Mouse (Mus musculus): Measurements from ENCODE around the gene Spata32. TPM values are rescaled to one million over a fixed set of nuclear protein-coding genes. Genes with fewer than 3 reads are reported as not detected.

Spata32 gene
- polyA plus RNA-seq, 1 experiment from 2014 or later, result not detected

DNA sequence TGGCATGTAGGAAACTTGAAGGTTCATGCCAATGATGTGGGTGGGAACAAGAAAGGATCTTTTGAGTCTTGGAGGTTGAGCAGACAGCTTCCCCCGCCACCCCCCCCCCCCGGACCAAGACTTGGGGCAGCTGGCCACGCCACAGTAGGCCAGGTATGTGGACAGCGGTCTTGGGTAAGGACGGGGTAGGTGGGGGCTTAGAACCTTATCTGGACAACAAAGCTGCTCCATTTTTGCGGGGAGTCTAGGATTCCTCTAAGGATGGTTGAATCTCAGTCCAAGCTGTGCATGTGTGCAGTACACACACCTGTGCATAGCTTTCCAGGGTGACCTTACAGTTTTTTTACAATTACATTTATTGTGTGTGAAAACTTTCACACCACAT lies 277 bp upstream of the Spata32 start:
- no peaks in the 10 kb centered on the region for H3K4me1 ChIP-seq (replicated peaks; ENCODE audit: control insufficient read depth, insufficient read depth, low read length)
- peak overlapping the region; percentile 90 for H3K4me2 ChIP-seq (replicated peaks; ENCODE audit: low read depth)
- no peaks in the 10 kb centered on the region for H3K9me3 ChIP-seq (ENCODE audit: control insufficient read depth)
- peak overlapping the region; percentile 46 for H3K4me3 ChIP-seq (ENCODE audit: low read depth, low read length)
- H3K27me3 ChIP-seq (replicated peaks; ENCODE audit: control insufficient read depth, insufficient read depth, low read length), result no peaks in the 10 kb centered on the region
- peaks cover 7% of the 10 kb centered on the region; the same call in 1 of the 2 replicates for H3K36me3 ChIP-seq (ENCODE audit: control insufficient read depth, insufficient read depth)
- no peak overlapping the region for H3K9ac ChIP-seq (ENCODE audit: low read depth, low read length)
- 29% methylated on average over 6 of the region's 6 CpGs for WGBS
- no peak for TF ChIP-seq CTCF (IDR thresholded peaks at IDR 0.05; ENCODE audit: low read depth)
- H3K27ac ChIP-seq (ENCODE audit: low read depth, low read length), result no peak overlapping the region
- no peak for ATAC-seq

DNA sequence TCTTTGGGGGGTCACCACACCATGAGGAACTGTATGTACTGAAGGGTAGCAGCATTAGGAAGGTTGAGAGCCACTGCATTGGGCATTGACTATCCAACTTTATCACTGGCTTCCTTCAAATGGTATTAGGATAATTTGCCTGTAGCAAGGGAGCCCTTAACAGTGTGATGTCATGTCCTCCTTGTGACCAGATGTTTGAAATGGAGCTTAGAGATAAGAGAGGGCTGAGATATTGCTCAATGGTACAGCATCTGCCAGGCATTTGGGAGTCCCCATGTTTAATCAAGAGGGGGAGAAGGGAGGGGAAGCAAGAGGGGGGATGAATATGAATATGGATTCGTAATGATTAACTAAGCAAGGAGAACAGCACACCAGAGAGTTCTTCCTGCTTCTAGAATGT lies 2.9 kb downstream of the Spata32 start:
- ATAC-seq, result no peak
- Histone ChIP-seq H3K27ac (ENCODE audit: low read depth, low read length) (no peak overlapping the region), H3K4me2 (replicated peaks; ENCODE audit: low read depth) (no peak overlapping the region), H3K4me1 (replicated peaks; ENCODE audit: control insufficient read depth, insufficient read depth, low read length) (no peaks in the 10 kb centered on the region), H3K9ac (ENCODE audit: low read depth, low read length) (no peak overlapping the region), H3K4me3 (ENCODE audit: low read depth, low read length) (no peak overlapping the region), H3K27me3 (replicated peaks; ENCODE audit: control insufficient read depth, insufficient read depth, low read length) (no peaks in the 10 kb centered on the region), H3K36me3 (ENCODE audit: control insufficient read depth, insufficient read depth) (0 out of 2 replicates have a peak, but pooled peaks cover 3% of the 10 kb centered on the region), H3K9me3 (ENCODE audit: control insufficient read depth) (no peaks in the 10 kb centered on the region)
- no peak for TF ChIP-seq CTCF (IDR thresholded peaks at IDR 0.05; ENCODE audit: low read depth)
- 47% methylated on average over 1 of the region's 1 CpGs for WGBS

DNA sequence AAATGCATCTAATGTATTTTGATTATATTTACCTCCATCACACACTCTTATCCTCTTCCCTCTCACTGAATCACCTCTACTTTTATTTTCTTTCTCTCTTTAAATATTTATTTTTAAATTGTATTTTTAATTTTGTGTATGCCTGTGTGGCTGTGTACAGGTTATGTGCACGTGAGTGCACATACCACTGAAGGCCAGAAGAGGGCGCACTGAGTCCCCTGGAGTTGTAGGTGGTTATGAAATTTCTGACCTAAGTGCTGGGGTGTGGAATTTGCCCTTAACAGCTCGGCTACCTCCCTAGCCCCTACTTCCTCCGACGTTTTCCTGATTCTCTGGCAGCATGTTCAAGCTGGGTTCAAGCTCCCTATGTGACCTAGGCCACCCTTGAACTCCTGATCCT lies 4.5 kb downstream of the Spata32 start:
- Histone ChIP-seq H3K9ac (ENCODE audit: low read depth, low read length) (no peak overlapping the region), H3K36me3 (ENCODE audit: control insufficient read depth, insufficient read depth) (no peaks in the 10 kb centered on the region), H3K9me3 (ENCODE audit: control insufficient read depth) (no peaks in the 10 kb centered on the region), H3K4me3 (ENCODE audit: low read depth, low read length) (no peak overlapping the region), H3K4me2 (replicated peaks; ENCODE audit: low read depth) (no peak overlapping the region), H3K4me1 (replicated peaks; ENCODE audit: control insufficient read depth, insufficient read depth, low read length) (no peaks in the 10 kb centered on the region), H3K27me3 (replicated peaks; ENCODE audit: control insufficient read depth, insufficient read depth, low read length) (no peaks in the 10 kb centered on the region), H3K27ac (ENCODE audit: low read depth, low read length) (no peak overlapping the region)
- peak; percentile 38 for TF ChIP-seq CTCF (IDR thresholded peaks at IDR 0.05; ENCODE audit: low read depth)
- 85% methylated on average over 5 of the region's 5 CpGs for WGBS
- ATAC-seq, result no peak

DNA sequence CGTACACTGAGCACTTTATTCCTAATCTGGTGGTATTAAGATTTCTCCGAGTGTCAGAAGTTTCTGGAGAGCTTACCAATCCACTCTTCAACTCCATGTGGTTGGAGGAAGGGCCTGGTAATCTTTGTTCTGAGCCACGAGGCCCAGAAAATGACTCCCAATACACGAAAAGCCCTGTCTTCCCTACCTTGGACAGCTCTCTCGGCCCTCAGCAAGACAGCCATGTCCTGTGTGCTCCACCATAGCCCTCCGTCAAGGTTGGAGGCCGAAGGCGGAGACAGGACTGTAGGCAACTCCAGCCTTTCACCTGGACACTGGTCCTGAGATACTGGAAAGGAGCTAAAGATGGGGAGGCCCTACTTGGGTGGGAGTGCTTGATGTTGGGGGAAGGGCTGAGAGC lies 7.9 kb downstream of the Spata32 start:
- Histone ChIP-seq H3K36me3 (ENCODE audit: control insufficient read depth, insufficient read depth) (no peaks in the 10 kb centered on the region), H3K4me1 (replicated peaks; ENCODE audit: control insufficient read depth, insufficient read depth, low read length) (no peaks in the 10 kb centered on the region), H3K27me3 (replicated peaks; ENCODE audit: control insufficient read depth, insufficient read depth, low read length) (no peaks in the 10 kb centered on the region), H3K4me2 (replicated peaks; ENCODE audit: low read depth) (no peak overlapping the region), H3K9ac (ENCODE audit: low read depth, low read length) (no peak overlapping the region), H3K9me3 (ENCODE audit: control insufficient read depth) (no peaks in the 10 kb centered on the region), H3K4me3 (ENCODE audit: low read depth, low read length) (no peak overlapping the region), H3K27ac (ENCODE audit: low read depth, low read length) (no peak overlapping the region)
- no peak for TF ChIP-seq CTCF (IDR thresholded peaks at IDR 0.05; ENCODE audit: low read depth)
- WGBS, result 59% methylated on average over 8 of the region's 8 CpGs
- no peak for ATAC-seq

DNA sequence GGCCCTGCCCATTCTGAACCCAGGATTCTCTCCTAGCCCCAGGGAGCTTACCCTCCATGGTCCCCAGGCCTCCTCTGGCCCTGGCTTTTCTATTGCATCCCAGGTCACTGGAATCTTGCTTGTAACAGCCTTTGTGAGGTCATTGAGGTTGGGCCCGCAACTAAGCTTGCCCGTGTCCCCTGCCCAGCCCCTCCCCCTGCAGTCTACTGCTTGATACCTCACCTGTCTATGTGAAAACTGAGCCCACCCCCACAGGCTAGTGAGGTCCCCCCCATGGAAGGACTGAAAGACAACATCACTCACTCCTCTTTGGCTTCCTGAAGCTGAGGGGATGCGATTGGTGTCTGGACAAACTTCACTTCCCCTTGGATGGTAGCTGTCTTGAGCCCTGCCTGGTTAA lies 9.8 kb downstream of the Spata32 start, which contains the start of gene 1700023F06Rik:
1700023F06Rik (minus strand) TSS at position 101 of the 400 bp plus-strand sequence.
- Histone ChIP-seq H3K9me3 (ENCODE audit: control insufficient read depth) (no peaks in the 10 kb centered on the region), H3K9ac (ENCODE audit: low read depth, low read length) (no peak within 1 kb of the TSS), H3K4me2 (replicated peaks; ENCODE audit: low read depth) (no peak within 1 kb of the TSS), H3K36me3 (ENCODE audit: control insufficient read depth, insufficient read depth) (no peaks in the 10 kb centered on the region), H3K4me3 (ENCODE audit: low read depth, low read length) (no peak within 1 kb of the TSS), H3K27me3 (replicated peaks; ENCODE audit: control insufficient read depth, insufficient read depth, low read length) (no peaks in the 10 kb centered on the region), H3K4me1 (replicated peaks; ENCODE audit: control insufficient read depth, insufficient read depth, low read length) (no peaks in the 10 kb centered on the region), H3K27ac (ENCODE audit: low read depth, low read length) (no peak within 1 kb of the TSS)
- no peak for TF ChIP-seq CTCF (IDR thresholded peaks at IDR 0.05; ENCODE audit: low read depth)
- no peak for ATAC-seq
- 90% methylated on average over 3 of the region's 3 CpGs for WGBS

DNA sequence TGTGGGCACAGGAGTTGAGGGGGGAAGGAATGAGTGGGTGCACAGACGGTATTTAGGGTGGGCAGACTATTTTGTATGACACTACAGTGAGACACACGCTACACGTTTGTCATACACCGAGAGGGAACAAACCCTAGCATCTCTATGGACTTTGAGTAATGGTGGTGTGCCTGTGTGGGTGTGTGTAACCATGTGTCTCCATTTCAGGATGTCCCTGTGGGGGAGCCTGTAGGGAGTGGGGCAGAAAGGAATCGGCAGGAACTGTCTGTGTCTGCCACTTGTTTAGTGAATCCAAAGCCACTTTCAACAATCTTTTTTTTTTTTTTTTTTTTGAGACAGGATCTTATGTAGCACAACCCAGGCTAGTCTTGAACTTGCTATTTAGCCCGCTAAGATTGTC lies 12.0 kb downstream of the Spata32 start:
- no peak for ATAC-seq
- H3K9me3 ChIP-seq (ENCODE audit: control insufficient read depth), result no peaks in the 10 kb centered on the region
- H3K9ac ChIP-seq (ENCODE audit: low read depth, low read length), result no peak overlapping the region
- no peak overlapping the region for H3K4me2 ChIP-seq (replicated peaks; ENCODE audit: low read depth)
- no peak for TF ChIP-seq CTCF (IDR thresholded peaks at IDR 0.05; ENCODE audit: low read depth)
- no peak overlapping the region for H3K27ac ChIP-seq (ENCODE audit: low read depth, low read length)
- H3K36me3 ChIP-seq (ENCODE audit: control insufficient read depth, insufficient read depth), result no peaks in the 10 kb centered on the region
- no peaks in the 10 kb centered on the region for H3K4me1 ChIP-seq (replicated peaks; ENCODE audit: control insufficient read depth, insufficient read depth, low read length)
- no peak overlapping the region for H3K4me3 ChIP-seq (ENCODE audit: low read depth, low read length)
- WGBS, result 92% methylated on average over 6 of the region's 6 CpGs
- no peaks in the 10 kb centered on the region for H3K27me3 ChIP-seq (replicated peaks; ENCODE audit: control insufficient read depth, insufficient read depth, low read length)

DNA sequence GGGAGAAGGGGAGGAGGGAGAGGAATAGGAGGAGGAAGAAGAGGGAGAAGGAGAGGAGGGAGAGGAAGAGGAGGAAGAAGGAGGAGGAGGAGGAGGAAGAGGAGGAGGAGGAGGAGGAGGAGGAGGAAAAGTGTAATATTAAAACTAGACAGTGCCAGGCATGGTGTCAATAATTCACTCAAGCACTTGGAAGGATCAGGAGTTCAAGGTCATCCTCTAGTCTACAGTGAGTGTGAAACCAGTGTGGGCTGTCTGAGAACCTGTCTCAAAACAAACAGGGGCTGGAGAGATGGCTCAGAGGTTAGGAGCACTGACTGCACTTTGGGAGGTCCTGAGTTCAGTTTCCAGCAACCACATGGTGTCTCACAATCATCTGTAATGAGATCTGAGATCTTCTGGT lies 15.9 kb downstream of the Spata32 start:
- no peak for TF ChIP-seq CTCF (IDR thresholded peaks at IDR 0.05; ENCODE audit: low read depth)
- Histone ChIP-seq H3K4me3 (ENCODE audit: low read depth, low read length) (no peak overlapping the region), H3K4me2 (replicated peaks; ENCODE audit: low read depth) (no peak overlapping the region), H3K9me3 (ENCODE audit: control insufficient read depth) (no peaks in the 10 kb centered on the region), H3K36me3 (ENCODE audit: control insufficient read depth, insufficient read depth) (no peaks in the 10 kb centered on the region), H3K27ac (ENCODE audit: low read depth, low read length) (no peak overlapping the region), H3K27me3 (replicated peaks; ENCODE audit: control insufficient read depth, insufficient read depth, low read length) (peaks cover 25% of the 10 kb centered on the region), H3K4me1 (replicated peaks; ENCODE audit: control insufficient read depth, insufficient read depth, low read length) (no peaks in the 10 kb centered on the region; the same call in 1 of the 2 replicates), H3K9ac (ENCODE audit: low read depth, low read length) (no peak overlapping the region)
- no peak for ATAC-seq
